Mouse (Mus musculus) stomach, postnatal 0 days (tissue): ENCODE data around the gene Rabl3. TPM values are rescaled to one million over a fixed set of nuclear protein-coding genes. Genes with fewer than 3 reads are reported as not detected.
A peak's percentile ranks its signal among the peaks of the same experiment; 100 is the strongest.

ENCODE experiments used
- ATAC-seq: fragments of 200-750 bp; cut with Nextera tagmentation; 2 replicates; pipeline ENCODE4 v1.8.0; 2017; ENCODE audit not compliant: low FRiP score, low TSS enrichment
- DNase-seq: peaks from one replicate; pipeline ENCODE4 v3.0.0-alpha.2; 2016; ENCODE audit warnings: low spot score
- H3K27ac ChIP-seq: fragments of 300-500 bp; sonication (generic); replicated peaks from 2 replicates; pipeline ENCODE4 v1.5.1; 2014; ENCODE audit warnings: mild to moderate bottlenecking, control low read depth
- H3K27me3 ChIP-seq: fragments of 300-500 bp; sonication (generic); 2 replicates; pipeline ENCODE4 v1.6.1; 2014; ENCODE audit warnings: low read length; ENCODE audit not compliant: control insufficient read depth, insufficient read depth
- H3K36me3 ChIP-seq: fragments of 300-500 bp; sonication (generic); 2 replicates; pipeline ENCODE4 v1.6.1; 2014; ENCODE audit warnings: low read length, mixed read lengths; ENCODE audit not compliant: control insufficient read depth, insufficient read depth
- H3K4me1 ChIP-seq: fragments of 300-500 bp; sonication (generic); replicated peaks from 2 replicates; pipeline ENCODE4 v1.6.1; 2014; ENCODE audit warnings: antibody characterized with exemption; ENCODE audit not compliant: control insufficient read depth, insufficient read depth
- H3K4me2 ChIP-seq: fragments of 300-500 bp; sonication (generic); replicated peaks from 2 replicates; pipeline ENCODE4 v1.6.1; 2014; ENCODE audit warnings: low read depth, mild to moderate bottlenecking, control low read depth, moderate library complexity
- H3K4me3 ChIP-seq: fragments of 300-500 bp; sonication (generic); 2 replicates; pipeline ENCODE4 v1.5.1; 2014; ENCODE audit warnings: low read depth, low read length, control low read depth
- H3K9ac ChIP-seq: fragments of 300-500 bp; sonication (generic); 2 replicates; pipeline ENCODE4 v1.6.1; 2014; ENCODE audit warnings: mild to moderate bottlenecking, low read length, control low read depth, mixed read lengths
- H3K9me3 ChIP-seq: fragments of 300-500 bp; sonication (generic); 2 replicates; pipeline ENCODE4 v1.6.1; 2016; ENCODE audit warnings: low read length; ENCODE audit not compliant: control insufficient read depth
- CTCF ChIP-seq: IDR thresholded peaks from 2 replicates; pipeline ENCODE4 v1.5.1; 2016; ENCODE audit warnings: antibody characterized with exemption, low read depth, mild to moderate bottlenecking, moderate library complexity
- EP300 ChIP-seq: optimal IDR thresholded peaks from 2 replicates; pipeline ENCODE3; 2016; ENCODE audit warnings: antibody characterized with exemption
- WGBS: fragments of 180-500 bp; shearing (Covaris S2); extraction: QIAGEN DNeasy Blood & Tissue Kit; methylation state at CpG from one replicate; pipeline ENCODE4 v1.1.7; 2014; 5-methylcytosine and 5-hydroxymethylcytosine counted together
- polyA plus RNA-seq: library from polyadenylated mRNA; unstranded; fragments of >200 nt; fragmentation: Nextera tagmentation; extraction: Ambion mirVana; gene quantifications from 2 replicates; pipeline ENCODE4 v1.2.1, GENCODE M21; 2015

Rabl3 gene
- polyA plus RNA-seq: 13.2 and 13.5 TPM in 2 replicates

DNA sequence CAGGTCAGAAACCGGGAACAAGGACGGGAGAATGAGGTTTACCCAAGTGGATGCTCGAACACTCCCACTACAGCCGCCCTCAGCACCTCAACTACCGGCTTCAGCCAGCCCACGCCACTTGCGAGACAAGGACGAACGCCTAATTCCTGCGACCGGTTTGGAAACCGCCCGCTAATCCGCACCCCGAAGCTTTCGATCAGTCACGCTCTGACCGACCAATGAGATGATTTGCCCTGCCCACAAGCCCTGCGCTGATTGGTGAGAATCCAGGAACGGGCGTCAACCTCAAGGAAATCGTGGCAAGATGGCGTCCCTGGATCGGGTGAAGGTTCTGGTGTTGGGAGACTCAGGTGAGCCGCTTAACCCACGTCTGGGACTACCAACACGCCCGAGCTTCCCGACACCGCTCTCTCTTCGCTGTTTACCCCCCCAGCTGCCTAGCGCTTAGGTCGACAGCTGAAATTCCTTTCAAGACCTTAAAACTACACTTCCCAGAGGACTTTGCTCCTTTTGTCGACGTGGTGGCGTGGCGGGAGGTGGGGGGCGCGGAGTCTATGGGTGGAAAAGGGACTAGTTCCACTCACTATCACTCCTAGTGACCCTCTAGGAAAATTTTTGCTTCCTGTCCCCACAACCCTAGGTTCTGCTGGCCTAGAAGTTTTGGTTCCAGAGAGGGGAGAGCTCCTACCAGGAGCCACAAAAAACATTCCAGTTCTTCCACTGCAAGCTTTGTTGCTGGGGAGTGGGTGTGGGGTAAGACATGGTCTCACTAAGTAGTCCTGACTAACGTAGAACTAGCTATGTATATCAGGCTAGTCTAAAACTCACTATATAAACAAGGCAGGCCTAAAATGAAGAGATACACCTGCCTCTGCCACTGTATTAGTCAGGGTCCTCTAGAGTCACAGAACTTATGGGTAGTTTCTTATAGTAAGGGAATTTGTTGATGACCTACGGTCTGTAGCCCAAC is at the start of gene Rabl3, which contains the start of gene Gtf2e1:
Rabl3 (plus strand) TSS at position 275 of the 970 bp plus-strand sequence.
Gtf2e1 (minus strand) TSS at position 179 of the 970 bp plus-strand sequence.
- peak; percentile 100 for ATAC-seq
- H3K4me2 ChIP-seq: peak within 1 kb of the TSS; percentile 90
- TF ChIP-seq EP300 (no peak), CTCF (no peak; the same call in 1 of the 2 replicates)
- H3K9ac ChIP-seq: peak within 1 kb of the TSS; percentile 91
- DNase-seq: peak; percentile 98
- H3K27ac ChIP-seq: peak within 1 kb of the TSS; percentile 87
- WGBS: 2% methylated on average over 41 of the region's 41 CpGs
- H3K27me3 ChIP-seq: no peaks in the 10 kb centered on the region
- H3K4me1 ChIP-seq: no peaks in the 10 kb centered on the region
- no peaks in the 10 kb centered on the region for H3K9me3 ChIP-seq
- peaks cover 6% of the 10 kb centered on the region; the same call in 1 of the 2 replicates for H3K36me3 ChIP-seq
- H3K4me3 ChIP-seq: peak within 1 kb of the TSS; percentile 78

DNA sequence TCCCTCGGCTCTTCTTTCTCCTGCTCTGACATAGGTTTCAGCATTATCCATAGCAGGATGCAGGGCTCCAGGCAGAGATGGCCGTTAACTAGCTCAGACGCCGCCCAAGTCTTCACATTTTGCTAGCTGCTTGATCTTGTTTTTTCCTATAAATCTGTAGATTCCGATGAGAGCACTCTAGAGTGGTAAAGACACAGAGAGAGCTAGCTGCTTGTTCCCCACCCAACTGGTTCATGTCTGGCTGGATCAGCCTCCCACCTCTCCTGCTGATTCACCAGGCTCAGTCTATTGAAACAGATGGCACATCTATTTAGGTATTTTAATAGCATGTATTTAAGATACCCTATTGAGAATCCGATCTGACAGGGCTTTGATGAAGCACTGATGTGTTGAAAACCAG is 44.7 kb upstream of the Rabl3 start:
- no peak overlapping the region for H3K4me3 ChIP-seq
- H3K4me1 ChIP-seq: no peaks in the 10 kb centered on the region
- H3K27me3 ChIP-seq: no peaks in the 10 kb centered on the region
- DNase-seq (no peak), ATAC-seq (no peak)
- H3K4me2 ChIP-seq: no peak overlapping the region
- H3K27ac ChIP-seq: no peak overlapping the region
- no peak overlapping the region for H3K9ac ChIP-seq
- TF ChIP-seq CTCF (no peak), EP300 (no peak)
- H3K9me3 ChIP-seq: no peaks in the 10 kb centered on the region
- no peaks in the 10 kb centered on the region for H3K36me3 ChIP-seq
- WGBS: 73% methylated on average over 6 of the region's 6 CpGs

DNA sequence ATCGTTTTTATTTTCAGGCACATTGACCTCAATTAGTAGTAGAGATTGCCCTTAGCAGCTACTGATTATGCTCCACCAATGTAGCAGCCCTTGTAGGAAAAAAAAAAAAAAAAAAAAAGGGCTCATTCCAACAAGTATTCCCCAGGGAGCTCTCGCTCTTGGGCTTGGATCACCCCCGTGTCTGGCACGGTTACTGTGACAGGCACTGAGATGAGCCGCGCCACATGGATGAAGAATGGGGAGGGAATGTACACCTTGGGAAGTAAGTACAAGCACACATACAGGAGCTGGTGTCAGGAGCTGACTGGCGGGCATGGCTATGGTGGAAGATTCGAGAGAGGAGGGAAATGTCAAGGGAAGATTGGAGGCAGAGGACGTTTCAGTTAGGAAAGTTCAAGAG is 41.1 kb upstream of the Rabl3 start:
- Histone ChIP-seq H3K27me3 (no peaks in the 10 kb centered on the region), H3K36me3 (no peaks in the 10 kb centered on the region), H3K4me1 (no peaks in the 10 kb centered on the region), H3K9ac (no peak overlapping the region), H3K9me3 (no peaks in the 10 kb centered on the region), H3K4me2 (no peak overlapping the region), H3K4me3 (no peak overlapping the region), H3K27ac (no peak overlapping the region)
- DNase-seq (no peak), ATAC-seq (no peak)
- 82% methylated on average over 9 of the region's 9 CpGs for WGBS
- no peak for TF ChIP-seq CTCF
- no peak for TF ChIP-seq EP300

DNA sequence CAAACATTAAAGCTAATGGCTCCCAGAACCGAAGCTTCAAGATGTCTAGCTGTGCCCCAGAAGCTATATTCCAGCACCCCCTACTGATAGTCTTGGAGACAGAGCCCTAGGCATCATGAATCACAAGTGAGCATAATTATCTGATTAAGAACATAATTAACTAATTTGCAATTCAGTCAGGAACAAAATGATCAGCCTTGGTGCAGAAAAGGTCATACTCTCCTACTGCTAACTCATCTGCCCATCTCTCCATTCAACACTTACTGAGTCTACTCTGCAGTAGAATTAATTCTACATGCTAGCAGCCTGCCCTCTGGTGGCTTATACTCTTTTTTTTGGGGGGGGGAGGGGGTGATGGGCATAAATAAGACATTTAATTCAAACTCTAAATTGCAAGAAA is 35.2 kb upstream of the Rabl3 start:
- ATAC-seq: no peak
- H3K9ac ChIP-seq: no peak overlapping the region
- no peak overlapping the region for H3K4me2 ChIP-seq
- no peaks in the 10 kb centered on the region for H3K36me3 ChIP-seq
- H3K9me3 ChIP-seq: no peaks in the 10 kb centered on the region
- no peaks in the 10 kb centered on the region for H3K27me3 ChIP-seq
- WGBS: 51% methylated on average over 1 of the region's 1 CpGs
- H3K4me3 ChIP-seq: no peak overlapping the region
- TF ChIP-seq CTCF (peak; percentile 40; the same call in 1 of the 2 replicates), EP300 (no peak)
- H3K27ac ChIP-seq: no peak overlapping the region
- DNase-seq: no peak
- no peaks in the 10 kb centered on the region for H3K4me1 ChIP-seq

DNA sequence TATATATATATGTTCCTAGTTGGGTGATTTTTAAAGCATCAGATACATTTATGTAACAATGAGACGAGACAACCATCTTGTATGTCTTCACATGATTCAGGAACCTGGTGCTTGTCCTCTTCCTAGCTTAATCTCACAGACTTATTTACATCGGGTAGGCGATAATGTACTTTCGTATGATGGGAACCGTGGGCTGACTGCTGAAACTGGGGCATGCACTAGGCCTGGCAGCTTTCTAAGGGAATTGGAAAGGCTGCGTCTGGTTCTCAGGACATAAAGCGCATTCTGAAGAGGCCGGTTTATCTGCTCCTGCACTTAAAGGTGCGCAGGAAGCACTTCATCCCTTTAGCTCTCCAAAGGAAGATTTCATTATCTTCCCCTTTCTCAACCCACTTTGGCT is 32.9 kb upstream of the Rabl3 start:
- Histone ChIP-seq H3K9ac (no peak overlapping the region), H3K9me3 (no peaks in the 10 kb centered on the region), H3K27ac (no peak overlapping the region), H3K27me3 (no peaks in the 10 kb centered on the region), H3K36me3 (peaks cover 4% of the 10 kb centered on the region; the same call in 1 of the 2 replicates), H3K4me2 (no peak overlapping the region), H3K4me3 (no peak overlapping the region), H3K4me1 (no peaks in the 10 kb centered on the region)
- ATAC-seq: no peak
- 79% methylated on average over 9 of the region's 9 CpGs for WGBS
- DNase-seq: no peak
- TF ChIP-seq EP300 (no peak), CTCF (no peak)

DNA sequence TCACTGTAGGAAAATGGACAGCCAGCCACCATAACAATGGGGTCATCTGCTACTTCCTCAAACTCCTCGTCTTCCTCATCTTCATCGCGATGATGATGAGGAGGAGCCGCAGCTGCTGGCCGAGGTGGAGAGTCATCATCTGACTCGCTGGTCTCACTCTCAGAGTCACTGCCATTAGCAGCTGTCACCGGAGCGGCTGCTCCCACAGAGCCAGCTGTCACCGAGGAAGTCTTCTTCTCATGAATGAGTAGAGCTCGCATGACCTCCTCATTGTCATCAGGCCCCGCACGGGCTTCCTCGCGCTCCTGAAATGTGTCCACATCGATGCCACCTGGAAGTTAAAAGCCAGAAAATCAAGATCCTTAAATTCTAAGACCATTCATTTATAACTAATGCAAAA is 28.2 kb upstream of the Rabl3 start:
- no peak for DNase-seq
- H3K4me1 ChIP-seq: no peaks in the 10 kb centered on the region
- TF ChIP-seq EP300 (no peak), CTCF (no peak)
- ATAC-seq: no peak
- no peak overlapping the region for H3K9ac ChIP-seq
- H3K36me3 ChIP-seq: peaks cover 9% of the 10 kb centered on the region; the same call in 1 of the 2 replicates
- H3K4me3 ChIP-seq: no peak overlapping the region
- H3K27me3 ChIP-seq: no peaks in the 10 kb centered on the region
- no peak overlapping the region for H3K4me2 ChIP-seq
- H3K27ac ChIP-seq: no peak overlapping the region
- H3K9me3 ChIP-seq: no peaks in the 10 kb centered on the region
- WGBS: 88% methylated on average over 15 of the region's 15 CpGs
